Mouse (Mus musculus) lung, embryonic 14.5 days (tissue): ENCODE measurements around the gene Pcsk4. TPM values are rescaled to one million over a fixed set of nuclear protein-coding genes. Genes with fewer than 3 reads are reported as not detected.

Experiments
- ATAC-seq: fragments of 200-750 bp; cut with Nextera tagmentation; 2 replicates; pipeline ENCODE4 v1.8.0; 2017; ENCODE audit warnings: mild to moderate bottlenecking, moderate TSS enrichment, moderate library complexity; ENCODE audit not compliant: insufficient read depth
- DNase-seq: peaks from one replicate; pipeline ENCODE4 v3.0.0-alpha.2; 2015
- H3K27ac ChIP-seq: fragments of 300-500 bp; sonication (generic); 2 replicates; pipeline ENCODE4 v1.5.1; 2014; ENCODE audit warnings: low read depth, mild to moderate bottlenecking, moderate library complexity
- H3K27me3 ChIP-seq: fragments of 300-500 bp; sonication (generic); 2 replicates; pipeline ENCODE4 v1.6.1; 2014; ENCODE audit warnings: low read length, control low read depth; ENCODE audit not compliant: insufficient read depth
- H3K36me3 ChIP-seq: fragments of 300-500 bp; sonication (generic); 2 replicates; pipeline ENCODE4 v1.6.1; 2014; ENCODE audit warnings: control low read depth; ENCODE audit not compliant: insufficient read depth
- H3K4me1 ChIP-seq: fragments of 300-500 bp; sonication (generic); 2 replicates; pipeline ENCODE4 v1.6.1; 2014; ENCODE audit warnings: antibody characterized with exemption, control low read depth; ENCODE audit not compliant: insufficient read depth
- H3K4me2 ChIP-seq: fragments of 300-500 bp; sonication (generic); 2 replicates; pipeline ENCODE4 v1.6.1; 2014; ENCODE audit warnings: mild to moderate bottlenecking
- H3K4me3 ChIP-seq: fragments of 300-500 bp; sonication (generic); 2 replicates; pipeline ENCODE4 v1.5.1; 2014; ENCODE audit warnings: low read depth, low read length
- H3K9ac ChIP-seq: fragments of 300-500 bp; sonication (generic); 2 replicates; pipeline ENCODE4 v1.6.1; 2014
- H3K9me3 ChIP-seq: fragments of 300-500 bp; sonication (generic); 2 replicates; pipeline ENCODE4 v1.6.1; 2016; ENCODE audit warnings: low read depth, low read length, control low read depth
- CTCF ChIP-seq: IDR thresholded peaks from 2 replicates; pipeline ENCODE4 v1.5.1; 2016; ENCODE audit warnings: antibody characterized with exemption, low read depth
- whole genome bisulfite sequencing: fragments of 180-500 bp; shearing (Covaris S2); extraction: QIAGEN DNeasy Blood & Tissue Kit; methylation state at CpG from one replicate; pipeline ENCODE4 v1.1.7; 2014; 5-methylcytosine and 5-hydroxymethylcytosine counted together
- polyA plus RNA-seq: library from polyadenylated mRNA; unstranded; fragments of >200 nt; fragmentation: Nextera tagmentation; extraction: Ambion mirVana; gene quantifications from 2 replicates; pipeline ENCODE4 v1.2.1, GENCODE M21; 2014

The Pcsk4 gene
- polyA plus RNA-seq, 1 experiment from 2014 or later = 4.2 TPM

GRCm38 (mm10) chr10:80369995-80370747, 40.9 kb upstream of the Pcsk4 start:
- 71% methylated on average over 21 of the region's 21 CpGs for WGBS
- DNase-seq (no peak), ATAC-seq (no peak)
- no peaks in the 10 kb centered on the region for H3K27me3 ChIP-seq
- no peaks in the 10 kb centered on the region for H3K9me3 ChIP-seq
- no peaks in the 10 kb centered on the region for H3K36me3 ChIP-seq
- no peak overlapping the region for H3K4me3 ChIP-seq
- peak; percentile 9; the same call in 1 of the 2 replicates for TF ChIP-seq CTCF
- H3K4me2 ChIP-seq = no peak overlapping the region
- H3K4me1 ChIP-seq = no peaks in the 10 kb centered on the region
- H3K9ac ChIP-seq = no peak overlapping the region
- no peak overlapping the region for H3K27ac ChIP-seq

GRCm38 (mm10) chr10:80368392-80368791, 39.1 kb upstream of the Pcsk4 start:
- Histone ChIP-seq H3K9ac (no peak overlapping the region), H3K27me3 (0 out of 2 replicates have a peak, but pooled peaks cover 8% of the 10 kb centered on the region), H3K4me1 (no peaks in the 10 kb centered on the region), H3K36me3 (no peaks in the 10 kb centered on the region), H3K4me3 (no peak overlapping the region), H3K27ac (no peak overlapping the region), H3K9me3 (no peaks in the 10 kb centered on the region), H3K4me2 (no peak overlapping the region)
- ATAC-seq = no peak
- TF ChIP-seq CTCF = no peak
- 89% methylated on average over 6 of the region's 6 CpGs for WGBS
- DNase-seq = no peak

GRCm38 (mm10) chr10:80367954-80368353, 38.7 kb upstream of the Pcsk4 start:
- H3K4me3 ChIP-seq = no peak overlapping the region
- no peak overlapping the region for H3K27ac ChIP-seq
- TF ChIP-seq CTCF = no peak
- DNase-seq (no peak), ATAC-seq (no peak)
- no peaks in the 10 kb centered on the region for H3K4me1 ChIP-seq
- no peaks in the 10 kb centered on the region for H3K9me3 ChIP-seq
- H3K36me3 ChIP-seq = no peaks in the 10 kb centered on the region
- no peak overlapping the region for H3K4me2 ChIP-seq
- 0 out of 2 replicates have a peak, but pooled peaks cover 8% of the 10 kb centered on the region for H3K27me3 ChIP-seq
- no peak overlapping the region for H3K9ac ChIP-seq
- 58% methylated on average over 5 of the region's 5 CpGs for WGBS

GRCm38 (mm10) chr10:80365736-80366135, 36.4 kb upstream of the Pcsk4 start:
- Histone ChIP-seq H3K4me3 (no peak overlapping the region), H3K9me3 (no peaks in the 10 kb centered on the region), H3K4me2 (no peak overlapping the region), H3K4me1 (no peaks in the 10 kb centered on the region), H3K9ac (no peak overlapping the region), H3K27me3 (0 out of 2 replicates have a peak, but pooled peaks cover 8% of the 10 kb centered on the region), H3K36me3 (no peaks in the 10 kb centered on the region), H3K27ac (no peak overlapping the region)
- WGBS = 72% methylated on average over 6 of the region's 6 CpGs
- no peak for TF ChIP-seq CTCF
- ATAC-seq = no peak
- DNase-seq = no peak

- peaks cover 12% of the 10 kb centered on the region; the same call in 1 of the 2 replicates for H3K27me3 ChIP-seq
- no peak overlapping the region for H3K9ac ChIP-seq
- no peak for DNase-seq
- H3K9me3 ChIP-seq = no peaks in the 10 kb centered on the region
- no peaks in the 10 kb centered on the region for H3K36me3 ChIP-seq
- H3K4me3 ChIP-seq = no peak overlapping the region
- ATAC-seq = no peak
- H3K4me2 ChIP-seq = no peak overlapping the region
- no peaks in the 10 kb centered on the region for H3K4me1 ChIP-seq
- 41% methylated on average over 6 of the region's 6 CpGs for WGBS
- TF ChIP-seq CTCF = no peak
- H3K27ac ChIP-seq = no peak overlapping the region
Measured at GRCm38 (mm10) chr10:80363734-80364133, 34.4 kb upstream of the Pcsk4 start.

GRCm38 (mm10) chr10:80357994-80358639, 28.8 kb upstream of the Pcsk4 start:
- WGBS = 8% methylated on average over 29 of the region's 31 CpGs
- DNase-seq = no peak

GRCm38 (mm10) chr10:80357336-80357735, 28.0 kb upstream of the Pcsk4 start:
- no peak overlapping the region for H3K27ac ChIP-seq
- H3K27me3 ChIP-seq = peaks cover 59% of the 10 kb centered on the region
- no peak overlapping the region for H3K9ac ChIP-seq
- 33% methylated on average over 7 of the region's 7 CpGs for WGBS
- no peak for TF ChIP-seq CTCF
- H3K4me2 ChIP-seq = peak overlapping the region; percentile 45; the same call in 1 of the 2 replicates
- no peaks in the 10 kb centered on the region for H3K9me3 ChIP-seq
- H3K4me3 ChIP-seq = peak overlapping the region; percentile 36; the same call in 1 of the 2 replicates
- peaks cover 5% of the 10 kb centered on the region; the same call in 1 of the 2 replicates for H3K4me1 ChIP-seq
- ATAC-seq (no peak), DNase-seq (no peak)
- H3K36me3 ChIP-seq = no peaks in the 10 kb centered on the region

More at GRCm38 (mm10) chr10:80357994-80358639, 28.8 kb upstream of the Pcsk4 start:
- peaks cover 52% of the 10 kb centered on the region for H3K27me3 ChIP-seq
- peak overlapping the region; percentile 19 for H3K4me3 ChIP-seq
- peak; percentile 33 for TF ChIP-seq CTCF
- peak; percentile 47; the same call in 1 of the 2 replicates for ATAC-seq
- H3K27ac ChIP-seq = no peak overlapping the region
- peak overlapping the region; percentile 45 for H3K4me2 ChIP-seq
- H3K36me3 ChIP-seq = no peaks in the 10 kb centered on the region
- peak overlapping the region; percentile 9; the same call in 1 of the 2 replicates for H3K9ac ChIP-seq
- no peaks in the 10 kb centered on the region for H3K9me3 ChIP-seq
- peaks cover 5% of the 10 kb centered on the region; the same call in 1 of the 2 replicates for H3K4me1 ChIP-seq
